Mouse (Mus musculus): ENCODE data around the gene P2rx7. TPM values are rescaled to one million over a fixed set of nuclear protein-coding genes. Genes with fewer than 3 reads are reported as not detected.

The P2rx7 gene
- polyA plus RNA-seq, 1 experiment = 7.7 TPM

GRCm38 (mm10) chr5:122708819-122709218 lies 65.1 kb downstream of the P2rx7 start:
- no peak for DNase-seq (ENCODE audit: low read depth)

GRCm38 (mm10) chr5:122715723-122716122 lies 72.0 kb downstream of the P2rx7 start:
- TF ChIP-seq POLR2A (IDR thresholded peaks at IDR 0.05; ENCODE audit: borderline replicate concordance, extremely low read depth, insufficient read depth, insufficient read length, poor library complexity, severe bottlenecking) = no peak
- no peak for TF ChIP-seq CTCF (IDR thresholded peaks at IDR 0.05; ENCODE audit: borderline replicate concordance, extremely low read depth, insufficient read depth, insufficient read length)

More at GRCm38 (mm10) chr5:122708819-122709218, 65.1 kb downstream of the P2rx7 start:
- TF ChIP-seq CTCF (IDR thresholded peaks at IDR 0.05; ENCODE audit: borderline replicate concordance, extremely low read depth, insufficient read depth, insufficient read length) (no peak), POLR2A (IDR thresholded peaks at IDR 0.05; ENCODE audit: borderline replicate concordance, extremely low read depth, insufficient read depth, insufficient read length, poor library complexity, severe bottlenecking) (no peak)

GRCm38 (mm10) chr5:122716793-122717192 lies 73.1 kb downstream of the P2rx7 start:
- TF ChIP-seq POLR2A (IDR thresholded peaks at IDR 0.05; ENCODE audit: borderline replicate concordance, extremely low read depth, insufficient read depth, insufficient read length, poor library complexity, severe bottlenecking) = no peak
- no peak for TF ChIP-seq CTCF (IDR thresholded peaks at IDR 0.05; ENCODE audit: borderline replicate concordance, extremely low read depth, insufficient read depth, insufficient read length)
- no peak for DNase-seq (ENCODE audit: low read depth)

More at GRCm38 (mm10) chr5:122715723-122716122, 72.0 kb downstream of the P2rx7 start:
- DNase-seq (ENCODE audit: low read depth) = no peak

GRCm38 (mm10) chr5:122718400-122718799 lies 74.7 kb downstream of the P2rx7 start:
- TF ChIP-seq POLR2A (IDR thresholded peaks at IDR 0.05; ENCODE audit: borderline replicate concordance, extremely low read depth, insufficient read depth, insufficient read length, poor library complexity, severe bottlenecking) = no peak
- no peak for TF ChIP-seq CTCF (IDR thresholded peaks at IDR 0.05; ENCODE audit: borderline replicate concordance, extremely low read depth, insufficient read depth, insufficient read length)

GRCm38 (mm10) chr5:122719168-122719567 lies 75.5 kb downstream of the P2rx7 start:
- DNase-seq (ENCODE audit: low read depth) = no peak
- no peak for TF ChIP-seq POLR2A (IDR thresholded peaks at IDR 0.05; ENCODE audit: borderline replicate concordance, extremely low read depth, insufficient read depth, insufficient read length, poor library complexity, severe bottlenecking)
- no peak for TF ChIP-seq CTCF (IDR thresholded peaks at IDR 0.05; ENCODE audit: borderline replicate concordance, extremely low read depth, insufficient read depth, insufficient read length)

More at GRCm38 (mm10) chr5:122718400-122718799, 74.7 kb downstream of the P2rx7 start:
- no peak for DNase-seq (ENCODE audit: low read depth)

GRCm38 (mm10) chr5:122725453-122725852 lies 81.7 kb downstream of the P2rx7 start:
- TF ChIP-seq CTCF (IDR thresholded peaks at IDR 0.05; ENCODE audit: borderline replicate concordance, extremely low read depth, insufficient read depth, insufficient read length) (no peak), POLR2A (IDR thresholded peaks at IDR 0.05; ENCODE audit: borderline replicate concordance, extremely low read depth, insufficient read depth, insufficient read length, poor library complexity, severe bottlenecking) (no peak)

GRCm38 (mm10) chr5:122726068-122726467 lies 82.4 kb downstream of the P2rx7 start:
- TF ChIP-seq POLR2A (IDR thresholded peaks at IDR 0.05; ENCODE audit: borderline replicate concordance, extremely low read depth, insufficient read depth, insufficient read length, poor library complexity, severe bottlenecking) (no peak), CTCF (IDR thresholded peaks at IDR 0.05; ENCODE audit: borderline replicate concordance, extremely low read depth, insufficient read depth, insufficient read length) (peak; percentile 81; the same call in 1 of the 2 replicates)
- peak; percentile 92 for DNase-seq (ENCODE audit: low read depth)

More at GRCm38 (mm10) chr5:122725453-122725852, 81.7 kb downstream of the P2rx7 start:
- no peak for DNase-seq (ENCODE audit: low read depth)

- DNase-seq (ENCODE audit: low read depth) = no peak
- TF ChIP-seq POLR2A (IDR thresholded peaks at IDR 0.05; ENCODE audit: borderline replicate concordance, extremely low read depth, insufficient read depth, insufficient read length, poor library complexity, severe bottlenecking) = no peak
- no peak for TF ChIP-seq CTCF (IDR thresholded peaks at IDR 0.05; ENCODE audit: borderline replicate concordance, extremely low read depth, insufficient read depth, insufficient read length)
Measured at GRCm38 (mm10) chr5:122726595-122726994, 82.9 kb downstream of the P2rx7 start.

GRCm38 (mm10) chr5:122727096-122727495 lies 83.4 kb downstream of the P2rx7 start:
- TF ChIP-seq POLR2A (IDR thresholded peaks at IDR 0.05; ENCODE audit: borderline replicate concordance, extremely low read depth, insufficient read depth, insufficient read length, poor library complexity, severe bottlenecking) (no peak), CTCF (IDR thresholded peaks at IDR 0.05; ENCODE audit: borderline replicate concordance, extremely low read depth, insufficient read depth, insufficient read length) (no peak)
- DNase-seq (ENCODE audit: low read depth) = no peak

- no peak for DNase-seq (ENCODE audit: low read depth)
- TF ChIP-seq POLR2A (IDR thresholded peaks at IDR 0.05; ENCODE audit: borderline replicate concordance, extremely low read depth, insufficient read depth, insufficient read length, poor library complexity, severe bottlenecking) = no peak
- no peak for TF ChIP-seq CTCF (IDR thresholded peaks at IDR 0.05; ENCODE audit: borderline replicate concordance, extremely low read depth, insufficient read depth, insufficient read length)
Measured at GRCm38 (mm10) chr5:122730776-122731175, 87.1 kb downstream of the P2rx7 start.

- DNase-seq (ENCODE audit: low read depth) = no peak
- TF ChIP-seq POLR2A (IDR thresholded peaks at IDR 0.05; ENCODE audit: borderline replicate concordance, extremely low read depth, insufficient read depth, insufficient read length, poor library complexity, severe bottlenecking) (no peak), CTCF (IDR thresholded peaks at IDR 0.05; ENCODE audit: borderline replicate concordance, extremely low read depth, insufficient read depth, insufficient read length) (peak; percentile 65)
Measured at GRCm38 (mm10) chr5:122731321-122731720, 87.6 kb downstream of the P2rx7 start.

GRCm38 (mm10) chr5:122731991-122732673 lies 88.4 kb downstream of the P2rx7 start:
- DNase-seq (ENCODE audit: low read depth) = peak; percentile 24
- TF ChIP-seq POLR2A (IDR thresholded peaks at IDR 0.05; ENCODE audit: borderline replicate concordance, extremely low read depth, insufficient read depth, insufficient read length, poor library complexity, severe bottlenecking) (no peak), CTCF (IDR thresholded peaks at IDR 0.05; ENCODE audit: borderline replicate concordance, extremely low read depth, insufficient read depth, insufficient read length) (no peak)

All from brain, embryonic 14.5 days (tissue).